Mouse (Mus musculus): ENCODE measurements at regions not wholly inside any gene's neighbourhood (a gene's known extent, or its start where the extent isn't known, plus 50 kb on each side); places are given as distances from the start of the nearest gene placed in this dataset.

DNA sequence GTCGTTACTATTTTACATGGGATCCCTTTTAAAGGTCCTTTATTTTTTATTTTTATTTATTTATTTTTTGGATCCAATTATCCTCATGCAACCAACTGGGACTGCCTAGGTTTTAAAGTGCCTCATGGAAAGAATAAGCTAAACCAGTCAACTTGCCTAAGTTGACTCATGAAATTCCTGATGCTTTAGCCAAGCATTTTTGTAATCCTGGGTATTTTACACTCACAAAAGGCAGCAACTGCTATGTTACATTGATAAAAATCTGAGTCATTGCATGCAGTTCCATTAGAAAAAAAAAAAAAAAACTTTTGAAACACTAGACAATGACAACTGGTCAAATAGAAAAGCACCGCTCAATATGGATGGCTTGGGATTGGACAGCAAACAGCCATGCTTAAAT is 52.7 kb upstream of the Rap2b start:
- ATAC-seq: no peak
- Histone ChIP-seq H3K27me3 (replicated peaks; ENCODE audit: control insufficient read depth, insufficient read depth, low read length) (no peaks in the 10 kb centered on the region), H3K4me2 (replicated peaks; ENCODE audit: low read depth) (no peak overlapping the region), H3K4me3 (ENCODE audit: low read depth, low read length) (no peak overlapping the region), H3K27ac (ENCODE audit: low read depth, low read length) (no peak overlapping the region), H3K36me3 (ENCODE audit: control insufficient read depth, insufficient read depth) (no peaks in the 10 kb centered on the region), H3K4me1 (replicated peaks; ENCODE audit: control insufficient read depth, insufficient read depth, low read length) (no peaks in the 10 kb centered on the region), H3K9me3 (ENCODE audit: control insufficient read depth) (no peaks in the 10 kb centered on the region), H3K9ac (ENCODE audit: low read depth, low read length) (no peak overlapping the region)
- TF ChIP-seq CTCF (IDR thresholded peaks at IDR 0.05; ENCODE audit: low read depth): no peak
- 86% methylated on average over 2 of the region's 2 CpGs for WGBS

- no peaks in the 10 kb centered on the region for H3K27me3 ChIP-seq (replicated peaks; ENCODE audit: control insufficient read depth, insufficient read depth, low read length)
- H3K27ac ChIP-seq (ENCODE audit: low read depth, low read length): no peak overlapping the region
- no peak overlapping the region for H3K9ac ChIP-seq (ENCODE audit: low read depth, low read length)
- no peak for ATAC-seq
- no peaks in the 10 kb centered on the region for H3K36me3 ChIP-seq (ENCODE audit: control insufficient read depth, insufficient read depth)
- H3K4me3 ChIP-seq (ENCODE audit: low read depth, low read length): no peak overlapping the region
- H3K9me3 ChIP-seq (ENCODE audit: control insufficient read depth): no peaks in the 10 kb centered on the region
- no peak for TF ChIP-seq CTCF (IDR thresholded peaks at IDR 0.05; ENCODE audit: low read depth)
- H3K4me2 ChIP-seq (replicated peaks; ENCODE audit: low read depth): no peak overlapping the region
- 88% methylated on average over 1 of the region's 1 CpGs for WGBS
- no peaks in the 10 kb centered on the region for H3K4me1 ChIP-seq (replicated peaks; ENCODE audit: control insufficient read depth, insufficient read depth, low read length)
These were observed 52.2 kb upstream of the Rap2b start for GRCm38 (mm10) chr3:61309197-61309596.
